Mouse (Mus musculus) bone marrow, adult 2 months (tissue): Measurements from ENCODE around the gene Ggn. TPM values are rescaled to one million over a fixed set of nuclear protein-coding genes. Genes with fewer than 3 reads are reported as not detected.

Experiments used
- H3K27ac ChIP-seq: fragments of 200-500 bp; 2 replicates; pipeline ENCODE4 v1.5.1; 2012; ENCODE audit warnings: low read depth, mild to moderate bottlenecking, control low read depth, inconsistent platforms, low read length; ENCODE audit not compliant: control insufficient read depth, poor library complexity, insufficient read depth
- H3K4me1 ChIP-seq: fragments of 200-500 bp; 2 replicates; pipeline ENCODE4 v1.6.1; 2011; ENCODE audit warnings: low read length; ENCODE audit not compliant: control insufficient read depth, insufficient read depth
- H3K4me3 ChIP-seq: fragments of 200-500 bp; replicated peaks from 2 replicates; pipeline ENCODE3; 2011; ENCODE audit warnings: mild to moderate bottlenecking, low read depth, low read length, control low read depth; ENCODE audit not compliant: control insufficient read depth
- CTCF ChIP-seq: fragments of 200-500 bp; IDR thresholded peaks from 2 replicates; pipeline ENCODE4 v1.5.1; 2011; ENCODE audit warnings: low read length, control low read depth; ENCODE audit not compliant: control insufficient read depth, insufficient read depth
- POLR2A ChIP-seq: fragments of 200-500 bp; IDR thresholded peaks from 2 replicates; pipeline ENCODE4 v1.6.1; 2011; ENCODE audit warnings: low read depth, mild to moderate bottlenecking, control low read depth, low read length, borderline replicate concordance; ENCODE audit not compliant: control insufficient read depth
- whole genome bisulfite sequencing: fragments of 180-500 bp; shearing (Covaris S2); methylation state at CpG from one replicate; pipeline ENCODE4 v1.1.7; 2018; 5-methylcytosine and 5-hydroxymethylcytosine counted together
- polyA plus RNA-seq: library from polyadenylated mRNA; stranded (reverse); fragments of >200 nt; gene quantifications from 2 replicates; pipeline ENCODE4 v1.2.4, GENCODE M21; 2011; ENCODE audit warnings: low replicate concordance; ENCODE audit not compliant: missing spikeins, insufficient read depth, insufficient read length

Ggn gene
- 0.59 TPM in 1 of 2 replicates, not detected in the other for polyA plus RNA-seq

GRCm38 (mm10) chr7:29170066-29170754 is at the start of gene Ggn, which contains the start of gene Spred3:
Ggn (plus strand) TSS chr7:29170210.
Spred3 (minus strand) TSS chr7:29170411.
- peak within 1 kb of the TSS; percentile 37; the same call in 1 of the 2 replicates for H3K27ac ChIP-seq

GRCm38 (mm10) chr7:29122821-29123220 is 47.2 kb upstream of the Ggn start:
- TF ChIP-seq POLR2A = no peak
- no peak for TF ChIP-seq CTCF
- 73% methylated on average over 9 of the region's 9 CpGs for WGBS
- Histone ChIP-seq H3K27ac (no peak overlapping the region), H3K4me3 (no peak overlapping the region), H3K4me1 (no peaks in the 10 kb centered on the region; the same call in none of the 2 replicates)

More at GRCm38 (mm10) chr7:29170066-29170754, at the start of gene Ggn, which contains the start of gene Spred3:
- WGBS = under 1% methylated on average over 30 of the region's 30 CpGs
- TF ChIP-seq CTCF (no peak), POLR2A (no peak)
- Histone ChIP-seq H3K4me1 (no peaks in the 10 kb centered on the region), H3K4me3 (peak within 1 kb of the TSS; percentile 61)

- no peak for TF ChIP-seq CTCF
- TF ChIP-seq POLR2A = no peak
- 39% methylated on average over 5 of the region's 5 CpGs for WGBS
- Histone ChIP-seq H3K4me3 (no peak overlapping the region), H3K4me1 (no peaks in the 10 kb centered on the region; the same call in none of the 2 replicates), H3K27ac (no peak overlapping the region)
Observed at GRCm38 (mm10) chr7:29123531-29124358, 46.3 kb upstream of the Ggn start.

- WGBS = under 1% methylated on average over 16 of the region's 16 CpGs
- Histone ChIP-seq H3K27ac (no peak within 1 kb of the TSS), H3K4me1 (no peaks in the 10 kb centered on the region; the same call in none of the 2 replicates), H3K4me3 (no peak within 1 kb of the TSS)
- TF ChIP-seq CTCF (no peak), POLR2A (no peak)
Observed at GRCm38 (mm10) chr7:29124970-29125369, 45.0 kb upstream of the Ggn start, which contains the start of gene Ryr1. Ryr1 (minus strand) TSS chr7:29125179.

GRCm38 (mm10) chr7:29126173-29126915 is 43.7 kb upstream of the Ggn start:
- TF ChIP-seq CTCF (peak; percentile 76), POLR2A (no peak)
- Histone ChIP-seq H3K4me3 (no peak overlapping the region), H3K27ac (no peak overlapping the region), H3K4me1 (no peaks in the 10 kb centered on the region; the same call in none of the 2 replicates)
- 15% methylated on average over 7 of the region's 7 CpGs for WGBS

- no peak overlapping the region for H3K4me3 ChIP-seq
- H3K4me1 ChIP-seq = no peaks in the 10 kb centered on the region; the same call in 1 of the 2 replicates
- TF ChIP-seq CTCF (peak; percentile 70), POLR2A (no peak)
- H3K27ac ChIP-seq = no peak overlapping the region
- 48% methylated on average over 2 of the region's 2 CpGs for WGBS
Observed at GRCm38 (mm10) chr7:29128725-29129124, 41.3 kb upstream of the Ggn start.

GRCm38 (mm10) chr7:29134230-29134629 is 35.8 kb upstream of the Ggn start:
- no peak for TF ChIP-seq POLR2A
- no peak for TF ChIP-seq CTCF
- H3K4me3 ChIP-seq = peak overlapping the region; percentile 37
- peaks cover 4% of the 10 kb centered on the region for H3K4me1 ChIP-seq
- H3K27ac ChIP-seq = no peak overlapping the region
- 2% methylated on average over 4 of the region's 4 CpGs for WGBS
